Mouse (Mus musculus) midbrain, postnatal 0 days (tissue): ENCODE measurements around the gene Strn. TPM values are rescaled to one million over a fixed set of nuclear protein-coding genes. Genes with fewer than 3 reads are reported as not detected.
A peak's percentile ranks its signal among the peaks of the same experiment; 100 is the strongest.

Experiments used
- ATAC-seq: fragments of 200-750 bp; cut with Nextera tagmentation; 2 replicates; pipeline ENCODE4 v1.8.0; 2017; ENCODE audit warnings: moderate number of reproducible peaks, mild to moderate bottlenecking, moderate TSS enrichment, moderate library complexity; ENCODE audit not compliant: low FRiP score
- DNase-seq: peaks from one replicate; pipeline ENCODE4 v3.0.0-alpha.2; 2015; ENCODE audit warnings: low spot score
- H3K27ac ChIP-seq: fragments of 300-500 bp; sonication (generic); 2 replicates; pipeline ENCODE4 v1.5.1; 2014; ENCODE audit warnings: low read depth, mild to moderate bottlenecking, low read length, mixed read lengths
- H3K27me3 ChIP-seq: fragments of 300-500 bp; sonication (generic); 2 replicates; pipeline ENCODE4 v1.6.1; 2014; ENCODE audit warnings: low read length, control low read depth, mixed read lengths; ENCODE audit not compliant: insufficient read depth
- H3K36me3 ChIP-seq: fragments of 300-500 bp; sonication (generic); 2 replicates; pipeline ENCODE4 v1.6.1; 2014; ENCODE audit warnings: low read length, control low read depth, mixed read lengths; ENCODE audit not compliant: insufficient read depth
- H3K4me1 ChIP-seq: fragments of 300-500 bp; sonication (generic); 2 replicates; pipeline ENCODE4 v1.6.1; 2014; ENCODE audit warnings: mild to moderate bottlenecking, control low read depth, antibody characterized with exemption, low read length, mixed read lengths; ENCODE audit not compliant: insufficient read depth
- H3K4me2 ChIP-seq: fragments of 300-500 bp; sonication (generic); 2 replicates; pipeline ENCODE4 v1.6.1; 2014; ENCODE audit warnings: low read depth, mild to moderate bottlenecking, low read length, mixed read lengths; ENCODE audit not compliant: poor library complexity, severe bottlenecking
- H3K4me3 ChIP-seq: fragments of 300-500 bp; sonication (generic); 2 replicates; pipeline ENCODE4 v1.5.1; 2014; ENCODE audit warnings: low read depth, mild to moderate bottlenecking, low read length, moderate library complexity
- H3K9ac ChIP-seq: fragments of 300-500 bp; sonication (generic); replicated peaks from 2 replicates; pipeline ENCODE4 v1.6.1; 2014; ENCODE audit warnings: mild to moderate bottlenecking, low read length, moderate library complexity, mixed read lengths; ENCODE audit not compliant: poor library complexity, severe bottlenecking
- H3K9me3 ChIP-seq: fragments of 300-500 bp; sonication (generic); 2 replicates; pipeline ENCODE4 v1.6.1; 2016; ENCODE audit warnings: low read length, control low read depth
- CTCF ChIP-seq: IDR thresholded peaks from 2 replicates; pipeline ENCODE4 v1.5.1; 2016; ENCODE audit warnings: antibody characterized with exemption, mild to moderate bottlenecking
- WGBS: fragments of 180-500 bp; shearing (Covaris S2); extraction: QIAGEN DNeasy Blood & Tissue Kit; methylation state at CpG from one replicate; pipeline ENCODE4 v1.1.7; 2014; 5-methylcytosine and 5-hydroxymethylcytosine counted together
- polyA plus RNA-seq: library from polyadenylated mRNA; unstranded; fragments of >200 nt; fragmentation: Nextera tagmentation; extraction: Ambion mirVana; gene quantifications from 2 replicates; pipeline ENCODE4 v1.2.1, GENCODE M21; 2015
- total RNA-seq: library from RNA; depleted of rRNA; stranded (reverse); fragments of >200 nt; gene quantifications from 2 replicates; pipeline ENCODE4 v1.2.3, GENCODE M21; 2014; rRNA removed

Gene Strn
- 22.4 and 23.3 TPM in 2 replicates for total RNA-seq
- 3.8 and 4.2 TPM in 2 replicates for polyA plus RNA-seq

DNA sequence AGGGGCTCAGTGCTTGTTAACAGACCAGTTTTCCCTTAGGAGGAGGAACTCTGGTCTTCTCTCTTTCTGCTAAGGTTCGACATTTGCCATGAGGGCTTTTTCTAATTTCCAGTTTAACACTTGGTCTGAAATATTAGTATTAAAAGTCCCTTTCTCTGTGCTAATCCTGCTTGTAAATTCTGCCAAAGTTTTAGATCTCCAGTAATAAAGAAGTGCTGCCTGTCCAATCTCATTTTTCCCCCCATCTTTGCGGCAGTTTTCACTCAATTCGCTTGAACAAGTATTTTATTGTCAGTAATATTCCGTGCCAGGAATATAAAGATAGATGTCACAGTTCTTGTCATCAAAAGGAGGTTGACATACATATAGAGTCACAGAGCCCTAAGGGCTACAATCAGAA is at the start of gene Strn:
Gene Strn (minus strand): TSS at position 101 of the 400 bp plus-strand sequence.
- 31% methylated on average over 4 of the region's 4 CpGs for WGBS
- no peaks in the 10 kb centered on the region for H3K36me3 ChIP-seq
- no peaks in the 10 kb centered on the region for H3K9me3 ChIP-seq
- peak within 1 kb of the TSS; percentile 99 for H3K4me3 ChIP-seq
- peaks cover 8% of the 10 kb centered on the region; the same call in 1 of the 2 replicates for H3K4me1 ChIP-seq
- peak within 1 kb of the TSS; percentile 95 for H3K9ac ChIP-seq
- no peaks in the 10 kb centered on the region for H3K27me3 ChIP-seq
- peak within 1 kb of the TSS; percentile 67 for H3K4me2 ChIP-seq
- DNase-seq: no peak
- TF ChIP-seq CTCF: no peak
- no peak for ATAC-seq
- peak within 1 kb of the TSS; percentile 79 for H3K27ac ChIP-seq

DNA sequence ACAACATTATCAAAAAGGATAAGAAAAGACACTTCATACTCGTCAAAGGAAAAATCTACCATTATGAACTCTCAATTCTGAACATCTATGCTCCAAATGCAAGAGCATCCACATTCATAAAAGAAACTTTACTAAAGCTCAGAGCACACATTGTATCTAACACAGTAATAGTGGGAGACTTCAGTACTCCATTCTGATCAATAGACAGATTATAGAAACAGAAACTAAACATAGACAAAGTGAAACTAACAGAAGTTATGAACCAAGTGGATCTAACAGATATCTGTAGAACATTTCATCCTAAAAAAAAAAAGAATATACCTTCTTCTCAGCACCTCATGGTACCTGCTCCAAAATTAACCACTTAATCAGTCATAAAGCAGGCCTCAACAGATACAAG is 41.8 kb upstream of the Strn start:
- H3K36me3 ChIP-seq: peaks cover 12% of the 10 kb centered on the region; the same call in 1 of the 2 replicates
- ATAC-seq (no peak), DNase-seq (no peak)
- H3K4me2 ChIP-seq: no peak overlapping the region
- no peaks in the 10 kb centered on the region for H3K27me3 ChIP-seq
- H3K27ac ChIP-seq: no peak overlapping the region
- H3K4me3 ChIP-seq: no peak overlapping the region
- WGBS: 95% methylated on average over 1 of the region's 1 CpGs
- TF ChIP-seq CTCF: no peak
- H3K4me1 ChIP-seq: no peaks in the 10 kb centered on the region
- H3K9ac ChIP-seq: no peak overlapping the region
- H3K9me3 ChIP-seq: no peaks in the 10 kb centered on the region

DNA sequence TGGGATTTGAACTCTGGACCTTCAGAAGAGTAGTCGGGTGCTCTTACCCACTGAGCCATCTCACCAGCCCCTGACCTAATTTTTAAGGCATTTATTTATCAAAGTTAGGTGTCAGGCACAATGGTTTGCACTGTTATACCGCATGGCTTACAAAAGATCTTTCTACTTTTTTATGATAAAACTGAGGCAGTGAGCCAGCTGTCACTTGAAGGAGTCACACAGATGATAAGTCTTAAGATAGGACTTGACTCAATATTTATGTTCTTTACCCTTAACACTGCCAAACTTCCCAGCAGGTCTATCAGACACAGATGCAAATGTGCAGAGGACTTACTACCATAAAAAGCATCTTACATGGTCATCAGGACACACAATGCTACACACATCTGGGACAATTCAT is 35.3 kb upstream of the Strn start:
- ATAC-seq (no peak), DNase-seq (no peak)
- no peak overlapping the region for H3K27ac ChIP-seq
- no peaks in the 10 kb centered on the region for H3K4me1 ChIP-seq
- peaks cover 42% of the 10 kb centered on the region for H3K36me3 ChIP-seq
- no peak for TF ChIP-seq CTCF
- no peaks in the 10 kb centered on the region for H3K27me3 ChIP-seq
- WGBS: 95% methylated on average over 2 of the region's 2 CpGs
- H3K4me3 ChIP-seq: no peak overlapping the region
- H3K9me3 ChIP-seq: no peaks in the 10 kb centered on the region
- no peak overlapping the region for H3K9ac ChIP-seq
- H3K4me2 ChIP-seq: no peak overlapping the region

DNA sequence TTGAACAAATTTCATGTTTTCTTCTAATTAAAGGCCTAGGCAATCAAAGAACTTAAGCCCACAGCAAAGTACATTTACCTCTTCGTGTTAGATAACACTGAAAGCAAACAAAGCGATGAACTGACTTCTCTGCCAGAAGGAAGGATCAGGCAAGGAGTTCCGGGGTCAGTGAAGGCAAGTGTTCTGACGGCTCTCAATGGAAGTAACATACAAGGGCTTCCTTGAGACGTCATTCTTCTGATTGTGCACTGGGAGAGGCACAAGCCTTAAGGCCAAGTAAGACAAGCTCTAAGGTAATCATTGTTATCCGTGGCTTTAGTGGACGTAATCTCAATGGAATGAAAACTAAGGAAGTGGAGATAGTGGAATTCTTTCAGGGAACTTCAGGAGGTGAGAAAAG is 33.9 kb upstream of the Strn start:
- H3K27ac ChIP-seq: no peak overlapping the region
- no peak overlapping the region for H3K4me2 ChIP-seq
- H3K9ac ChIP-seq: no peak overlapping the region
- H3K4me1 ChIP-seq: no peaks in the 10 kb centered on the region
- H3K9me3 ChIP-seq: no peaks in the 10 kb centered on the region
- ATAC-seq (no peak), DNase-seq (no peak)
- 83% methylated on average over 7 of the region's 7 CpGs for WGBS
- no peak for TF ChIP-seq CTCF
- peaks cover 46% of the 10 kb centered on the region for H3K36me3 ChIP-seq
- no peak overlapping the region for H3K4me3 ChIP-seq
- no peaks in the 10 kb centered on the region for H3K27me3 ChIP-seq

DNA sequence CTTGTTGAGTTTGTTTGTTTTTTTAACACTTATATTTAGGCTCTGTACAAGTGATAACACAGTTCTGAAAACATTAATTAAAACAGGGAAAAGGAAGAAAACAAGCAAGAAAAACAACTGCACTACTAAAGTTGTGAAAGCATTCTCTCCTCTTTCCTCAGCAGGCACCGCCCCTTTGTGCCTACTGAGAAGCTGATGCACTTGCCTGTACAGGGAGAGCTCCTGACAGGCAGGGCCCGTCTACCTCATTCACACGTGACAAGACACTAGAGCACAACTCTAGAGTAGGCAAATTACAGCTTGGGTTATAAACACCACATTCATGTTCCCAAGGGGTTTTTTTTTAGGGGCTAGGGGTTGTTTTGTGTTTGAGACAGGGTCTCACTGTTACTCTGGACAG is 32.3 kb upstream of the Strn start:
- 80% methylated on average over 3 of the region's 3 CpGs for WGBS
- Histone ChIP-seq H3K9me3 (no peaks in the 10 kb centered on the region), H3K27me3 (no peaks in the 10 kb centered on the region), H3K4me3 (no peak overlapping the region), H3K9ac (no peak overlapping the region), H3K27ac (no peak overlapping the region), H3K4me2 (no peak overlapping the region), H3K36me3 (peaks cover 49% of the 10 kb centered on the region), H3K4me1 (no peaks in the 10 kb centered on the region)
- no peak for TF ChIP-seq CTCF
- no peak for DNase-seq
- no peak for ATAC-seq

DNA sequence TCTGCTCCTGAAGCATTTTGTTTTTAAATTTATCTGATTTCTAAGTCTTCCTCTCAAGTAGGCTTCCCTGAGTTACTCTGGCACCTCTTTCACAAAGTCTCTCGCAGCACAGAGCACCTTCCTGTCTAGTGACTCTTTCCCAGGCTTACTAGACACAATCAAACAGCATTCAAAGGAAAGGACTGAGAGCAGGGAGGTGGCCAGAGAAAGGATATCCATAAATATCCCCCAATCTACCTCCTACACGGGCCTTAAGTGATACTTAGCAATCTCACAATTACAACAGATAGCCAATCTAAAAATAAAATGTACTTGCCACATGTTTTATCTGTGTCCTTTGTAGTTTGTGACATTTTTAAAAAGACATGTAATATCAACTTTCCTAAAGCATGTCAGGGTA is 31.9 kb upstream of the Strn start:
- TF ChIP-seq CTCF: no peak

More for the DNA sequence above, 31.9 kb upstream of the Strn start:
- H3K9ac ChIP-seq: no peak overlapping the region
- no peaks in the 10 kb centered on the region for H3K4me1 ChIP-seq
- DNase-seq (no peak), ATAC-seq (no peak)
- H3K4me2 ChIP-seq: no peak overlapping the region
- H3K27ac ChIP-seq: no peak overlapping the region
- WGBS: 83% methylated on average over 2 of the region's 2 CpGs
- H3K27me3 ChIP-seq: no peaks in the 10 kb centered on the region
- peaks cover 53% of the 10 kb centered on the region for H3K36me3 ChIP-seq
- no peaks in the 10 kb centered on the region for H3K9me3 ChIP-seq
- no peak overlapping the region for H3K4me3 ChIP-seq
